Mouse (Mus musculus): ENCODE measurements at regions not wholly inside any gene's neighbourhood (a gene's known extent, or its start where the extent isn't known, plus 50 kb on each side); places are given as distances from the start of the nearest gene placed in this dataset.

- Histone ChIP-seq H3K27ac (no peak overlapping the region), H3K9ac (no peak overlapping the region), H3K36me3 (ENCODE audit: poor library complexity, severe bottlenecking) (no peaks in the 10 kb centered on the region), H3K4me2 (no peak overlapping the region), H3K4me1 (no peaks in the 10 kb centered on the region), H3K4me3 (no peak overlapping the region), H3K9me3 (replicated peaks) (no peaks in the 10 kb centered on the region), H3K27me3 (no peaks in the 10 kb centered on the region)
- ATAC-seq = no peak
- 94% methylated on average over 1 of the region's 1 CpGs for WGBS
Observed at GRCm38 (mm10) chr9:23911851-23912250, 185.9 kb upstream of the Npsr1 start.

GRCm38 (mm10) chr9:23917345-23917744 is 180.5 kb upstream of the Npsr1 start:
- ATAC-seq = no peak

GRCm38 (mm10) chr9:23919191-23919904 is 178.4 kb upstream of the Npsr1 start:
- H3K4me2 ChIP-seq = no peak overlapping the region
- H3K4me3 ChIP-seq = no peak overlapping the region
- no peaks in the 10 kb centered on the region for H3K27me3 ChIP-seq
- no peak overlapping the region for H3K9ac ChIP-seq
- ATAC-seq = peak; percentile 85
- H3K27ac ChIP-seq = no peak overlapping the region; the same call in 1 of the 2 replicates
- no peaks in the 10 kb centered on the region for H3K9me3 ChIP-seq (replicated peaks)
- WGBS = 67% methylated on average over 3 of the region's 3 CpGs
- peaks cover 3% of the 10 kb centered on the region; the same call in 1 of the 2 replicates for H3K4me1 ChIP-seq
- no peaks in the 10 kb centered on the region for H3K36me3 ChIP-seq (ENCODE audit: poor library complexity, severe bottlenecking)

More at GRCm38 (mm10) chr9:23917345-23917744, 180.5 kb upstream of the Npsr1 start:
- Histone ChIP-seq H3K27me3 (no peaks in the 10 kb centered on the region), H3K36me3 (ENCODE audit: poor library complexity, severe bottlenecking) (no peaks in the 10 kb centered on the region), H3K4me1 (peaks cover 3% of the 10 kb centered on the region; the same call in 1 of the 2 replicates), H3K9ac (no peak overlapping the region), H3K27ac (no peak overlapping the region), H3K4me3 (no peak overlapping the region), H3K9me3 (replicated peaks) (no peaks in the 10 kb centered on the region), H3K4me2 (no peak overlapping the region)
- whole genome bisulfite sequencing = 92% methylated on average over 5 of the region's 5 CpGs

- ATAC-seq = 0 out of 2 replicates have a peak, but pooled peaks have one; percentile 10
- Histone ChIP-seq H3K27ac (no peak overlapping the region), H3K4me1 (no peaks in the 10 kb centered on the region), H3K4me2 (no peak overlapping the region), H3K9ac (no peak overlapping the region), H3K4me3 (no peak overlapping the region), H3K36me3 (ENCODE audit: poor library complexity, severe bottlenecking) (no peaks in the 10 kb centered on the region), H3K27me3 (no peaks in the 10 kb centered on the region), H3K9me3 (replicated peaks) (no peaks in the 10 kb centered on the region)
Observed at GRCm38 (mm10) chr9:23932185-23932584, 165.6 kb upstream of the Npsr1 start.

- H3K9ac ChIP-seq = no peak overlapping the region
- H3K36me3 ChIP-seq (ENCODE audit: poor library complexity, severe bottlenecking) = no peaks in the 10 kb centered on the region
- H3K27me3 ChIP-seq = no peaks in the 10 kb centered on the region
- 73% methylated on average over 3 of the region's 3 CpGs for WGBS
- no peak for ATAC-seq
- H3K4me3 ChIP-seq = no peak overlapping the region
- H3K4me1 ChIP-seq = no peaks in the 10 kb centered on the region
- no peak overlapping the region for H3K4me2 ChIP-seq
- H3K9me3 ChIP-seq (replicated peaks) = no peaks in the 10 kb centered on the region
- H3K27ac ChIP-seq = no peak overlapping the region
Observed at GRCm38 (mm10) chr9:23934282-23934681, 163.5 kb upstream of the Npsr1 start.

- no peak overlapping the region for H3K4me3 ChIP-seq
- H3K4me2 ChIP-seq = no peak overlapping the region
- H3K4me1 ChIP-seq = no peaks in the 10 kb centered on the region
- 91% methylated on average over 2 of the region's 2 CpGs for WGBS
- no peak for ATAC-seq
- no peak overlapping the region for H3K27ac ChIP-seq
- H3K27me3 ChIP-seq = no peaks in the 10 kb centered on the region
- H3K36me3 ChIP-seq (ENCODE audit: poor library complexity, severe bottlenecking) = no peaks in the 10 kb centered on the region
- no peaks in the 10 kb centered on the region for H3K9me3 ChIP-seq (replicated peaks)
- H3K9ac ChIP-seq = no peak overlapping the region
Observed at GRCm38 (mm10) chr9:23952543-23952942, 145.3 kb upstream of the Npsr1 start.

- H3K9ac ChIP-seq = no peak overlapping the region
- no peaks in the 10 kb centered on the region for H3K36me3 ChIP-seq (ENCODE audit: poor library complexity, severe bottlenecking)
- H3K4me2 ChIP-seq = no peak overlapping the region
- no peaks in the 10 kb centered on the region for H3K27me3 ChIP-seq
- H3K9me3 ChIP-seq (replicated peaks) = no peaks in the 10 kb centered on the region
- no peak for ATAC-seq
- no peaks in the 10 kb centered on the region for H3K4me1 ChIP-seq
- no peak overlapping the region for H3K27ac ChIP-seq
- no peak overlapping the region for H3K4me3 ChIP-seq
Observed at GRCm38 (mm10) chr9:23956593-23956992, 141.2 kb upstream of the Npsr1 start.

- no peak overlapping the region for H3K27ac ChIP-seq
- no peak overlapping the region for H3K4me2 ChIP-seq
- no peak for ATAC-seq
- no peaks in the 10 kb centered on the region for H3K27me3 ChIP-seq
- no peaks in the 10 kb centered on the region for H3K4me1 ChIP-seq
- H3K4me3 ChIP-seq = no peak overlapping the region
- no peaks in the 10 kb centered on the region for H3K9me3 ChIP-seq (replicated peaks)
- H3K36me3 ChIP-seq (ENCODE audit: poor library complexity, severe bottlenecking) = no peaks in the 10 kb centered on the region
- WGBS = 86% methylated on average over 2 of the region's 2 CpGs
- H3K9ac ChIP-seq = no peak overlapping the region
Observed at GRCm38 (mm10) chr9:23969736-23970135, 128.1 kb upstream of the Npsr1 start.

- H3K9me3 ChIP-seq (replicated peaks) = no peaks in the 10 kb centered on the region
- H3K4me1 ChIP-seq = no peaks in the 10 kb centered on the region
- ATAC-seq = no peak
- H3K9ac ChIP-seq = no peak overlapping the region
- H3K27me3 ChIP-seq = no peaks in the 10 kb centered on the region
- no peak overlapping the region for H3K27ac ChIP-seq
- H3K4me2 ChIP-seq = no peak overlapping the region
- no peak overlapping the region for H3K4me3 ChIP-seq
- 68% methylated on average over 1 of the region's 1 CpGs for WGBS
- no peaks in the 10 kb centered on the region for H3K36me3 ChIP-seq (ENCODE audit: poor library complexity, severe bottlenecking)
Observed at GRCm38 (mm10) chr9:23973206-23973605, 124.6 kb upstream of the Npsr1 start.

- Histone ChIP-seq H3K4me2 (no peak overlapping the region), H3K4me1 (no peaks in the 10 kb centered on the region)
- 84% methylated on average over 4 of the region's 4 CpGs for WGBS
Observed at GRCm38 (mm10) chr9:23977574-23977973, 120.2 kb upstream of the Npsr1 start.

GRCm38 (mm10) chr9:24006353-24006752 is 91.4 kb upstream of the Npsr1 start:
- Histone ChIP-seq H3K4me1 (no peaks in the 10 kb centered on the region), H3K4me2 (no peak overlapping the region), H3K27me3 (no peaks in the 10 kb centered on the region), H3K36me3 (ENCODE audit: poor library complexity, severe bottlenecking) (no peaks in the 10 kb centered on the region), H3K27ac (no peak overlapping the region), H3K9me3 (replicated peaks) (no peaks in the 10 kb centered on the region), H3K4me3 (no peak overlapping the region), H3K9ac (no peak overlapping the region)
- peak; percentile 55; the same call in 1 of the 2 replicates for ATAC-seq
- 76% methylated on average over 1 of the region's 1 CpGs for WGBS

More at GRCm38 (mm10) chr9:23977574-23977973, 120.2 kb upstream of the Npsr1 start:
- Histone ChIP-seq H3K36me3 (ENCODE audit: poor library complexity, severe bottlenecking) (no peaks in the 10 kb centered on the region), H3K27ac (no peak overlapping the region), H3K27me3 (no peaks in the 10 kb centered on the region), H3K4me3 (no peak overlapping the region), H3K9me3 (replicated peaks) (no peaks in the 10 kb centered on the region), H3K9ac (no peak overlapping the region)
- no peak for ATAC-seq

GRCm38 (mm10) chr9:24038274-24038673 is 59.5 kb upstream of the Npsr1 start:
- H3K9ac ChIP-seq = no peak overlapping the region
- H3K9me3 ChIP-seq (replicated peaks) = no peaks in the 10 kb centered on the region
- no peaks in the 10 kb centered on the region for H3K4me1 ChIP-seq
- no peak for ATAC-seq
- H3K4me3 ChIP-seq = no peak overlapping the region
- H3K36me3 ChIP-seq (ENCODE audit: poor library complexity, severe bottlenecking) = no peaks in the 10 kb centered on the region
- no peaks in the 10 kb centered on the region for H3K27me3 ChIP-seq
- H3K4me2 ChIP-seq = no peak overlapping the region
- H3K27ac ChIP-seq = no peak overlapping the region
- WGBS = 81% methylated on average over 4 of the region's 4 CpGs
